Mouse (Mus musculus): Measurements from ENCODE around the gene Asb5.
"Not testable (repeated sequence)": the region's sequence is repeated elsewhere in the genome, so short reads cannot be mapped to it uniquely, and the experiment has no call there.

Gene Asb5

GRCm38 (mm10) chr8:54529382-54530296 is at the start of gene Asb5, which contains the start of gene Spcs3:
TSS of gene Asb5 (plus strand) at chr8:54529580.
TSS of gene Spcs3 (minus strand) at chr8:54529998.
- peak; percentile 92 for ATAC-seq (ENCODE audit: insufficient number of reproducible peaks, low FRiP score, low TSS enrichment)

- no peak for ATAC-seq (ENCODE audit: insufficient number of reproducible peaks, low FRiP score, low TSS enrichment)
Measured at GRCm38 (mm10) chr8:54486555-54487273, 42.7 kb upstream of the Asb5 start.

DNA sequence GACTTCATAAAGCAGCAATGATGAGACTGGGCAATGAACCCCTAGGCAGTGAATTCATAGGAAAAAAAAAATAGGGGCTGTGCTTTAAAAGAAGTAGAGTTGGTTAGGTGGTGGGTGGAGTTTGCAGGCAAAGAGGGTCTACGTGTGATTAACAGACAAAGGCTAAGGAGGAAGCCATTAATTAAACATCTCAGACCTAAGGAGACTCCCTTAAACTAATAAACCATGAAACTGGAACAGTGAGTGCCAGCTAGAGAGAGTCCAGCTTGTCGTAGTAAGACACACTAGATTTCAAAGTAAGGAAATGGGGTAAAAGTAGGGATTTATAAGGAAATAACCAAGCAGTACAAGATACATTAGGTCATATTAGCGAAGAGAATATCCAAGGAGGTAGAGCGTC is 40.9 kb upstream of the Asb5 start:
- ATAC-seq (ENCODE audit: insufficient number of reproducible peaks, low FRiP score, low TSS enrichment): no peak

DNA sequence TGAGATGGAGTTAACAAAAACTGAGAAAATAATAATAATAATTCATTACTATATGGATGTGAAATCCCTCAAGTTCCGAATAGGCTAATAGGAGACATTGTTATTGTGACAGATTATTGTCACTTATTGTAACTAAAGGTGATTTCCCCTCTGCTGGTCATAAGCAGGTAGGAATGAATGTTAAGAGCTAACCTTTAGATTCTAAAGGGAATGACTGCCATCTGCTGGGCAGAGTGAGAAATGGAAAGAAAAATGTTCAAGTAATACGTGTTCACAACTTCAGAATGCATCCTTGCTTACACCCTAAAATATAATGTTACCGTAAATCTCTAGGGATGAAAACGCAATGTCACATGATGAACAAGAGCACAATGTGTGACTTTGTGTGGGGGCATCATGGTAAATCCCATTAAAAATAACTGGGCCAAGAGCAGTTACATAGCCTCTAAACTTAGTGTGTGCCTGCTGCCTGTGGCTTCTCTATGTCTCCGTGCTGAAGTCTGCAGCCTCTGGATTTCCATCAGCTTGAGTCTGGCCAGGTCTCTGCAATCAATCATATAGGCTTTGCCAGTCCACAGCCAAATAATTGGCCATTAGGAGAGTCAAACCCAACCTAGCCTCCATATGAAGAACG is 38.2 kb upstream of the Asb5 start:
- peak; percentile 56; the same call in 1 of the 2 replicates for ATAC-seq (ENCODE audit: insufficient number of reproducible peaks, low FRiP score, low TSS enrichment)

GRCm38 (mm10) chr8:54491934-54492333 is 37.4 kb upstream of the Asb5 start:
- ATAC-seq (ENCODE audit: insufficient number of reproducible peaks, low FRiP score, low TSS enrichment): no peak

DNA sequence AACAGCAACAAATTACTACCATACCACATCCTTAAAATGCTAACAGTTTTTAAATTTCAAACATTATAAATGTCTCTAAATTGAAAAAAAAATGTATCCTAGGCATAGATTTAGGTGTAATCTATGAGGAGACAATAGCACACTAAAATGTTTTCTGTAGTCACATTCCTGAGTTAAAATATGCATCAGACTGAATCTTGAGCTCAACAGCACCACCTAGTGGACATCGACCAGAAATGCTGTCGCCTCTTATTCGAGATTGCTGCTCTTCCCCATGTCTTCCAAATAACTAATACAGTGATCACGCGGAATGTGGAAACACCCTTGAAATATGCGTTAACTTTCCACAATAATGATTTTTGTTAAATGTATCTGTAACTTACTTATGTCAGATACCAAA is 36.3 kb upstream of the Asb5 start:
- ATAC-seq (ENCODE audit: insufficient number of reproducible peaks, low FRiP score, low TSS enrichment): peak; percentile 56; the same call in 1 of the 2 replicates

- no peak for ATAC-seq (ENCODE audit: insufficient number of reproducible peaks, low FRiP score, low TSS enrichment)
Measured at GRCm38 (mm10) chr8:54493915-54494314, 35.5 kb upstream of the Asb5 start.

- no peak for ATAC-seq (ENCODE audit: insufficient number of reproducible peaks, low FRiP score, low TSS enrichment)
Measured at GRCm38 (mm10) chr8:54503104-54503503, 26.3 kb upstream of the Asb5 start.

DNA sequence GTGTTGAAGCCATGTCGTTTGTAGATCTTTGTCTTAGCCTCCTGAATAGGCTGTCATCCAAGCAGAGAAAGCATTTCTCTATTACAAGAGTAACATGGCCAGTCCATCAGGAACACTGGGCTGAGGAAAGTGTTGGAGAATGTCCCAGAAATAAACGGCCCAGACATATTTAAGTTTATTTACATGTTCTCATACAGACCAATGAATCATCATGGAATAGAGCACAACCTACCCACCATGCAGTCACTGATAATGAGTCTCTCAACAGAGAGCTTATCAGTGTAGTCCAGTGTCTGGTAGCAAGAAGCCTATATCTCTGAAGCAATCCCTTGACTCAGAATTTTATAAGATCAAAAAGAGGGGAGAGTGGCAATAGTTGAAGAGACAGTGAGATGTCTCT is 24.3 kb upstream of the Asb5 start:
- no peak for ATAC-seq (ENCODE audit: insufficient number of reproducible peaks, low FRiP score, low TSS enrichment)

DNA sequence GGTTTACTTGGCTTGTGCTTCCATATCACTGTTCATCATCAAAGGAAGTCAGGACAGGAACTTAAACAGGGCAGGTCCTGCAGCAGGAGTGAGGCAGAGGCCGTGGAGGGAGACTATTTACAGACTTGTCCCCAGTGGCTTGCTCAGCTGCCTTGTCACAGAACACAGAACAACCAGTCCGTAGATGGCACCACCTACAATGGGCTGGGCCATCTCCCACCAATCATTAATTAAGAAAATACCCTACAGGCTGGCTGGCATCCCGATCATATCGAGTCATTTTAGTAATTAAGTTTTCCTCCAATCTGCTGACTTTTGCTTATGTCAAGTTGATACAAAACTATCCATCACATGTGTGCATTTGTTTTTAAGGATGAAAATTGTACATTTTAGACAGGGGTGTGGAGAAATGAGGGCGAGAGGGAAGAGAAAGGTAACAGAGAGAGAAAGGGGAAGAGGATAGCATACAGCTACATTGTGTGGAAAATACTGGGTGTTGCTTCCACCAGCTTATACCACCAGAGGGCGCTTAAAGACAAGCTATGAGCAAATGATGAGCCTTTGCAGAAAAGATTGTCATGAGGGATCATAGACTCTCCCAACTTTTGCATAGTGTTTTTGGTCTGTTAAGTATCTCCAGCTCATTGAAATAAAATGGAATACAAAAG is 21.8 kb upstream of the Asb5 start:
- peak; percentile 71 for ATAC-seq (ENCODE audit: insufficient number of reproducible peaks, low FRiP score, low TSS enrichment)

- no peak for ATAC-seq (ENCODE audit: insufficient number of reproducible peaks, low FRiP score, low TSS enrichment)
Measured at GRCm38 (mm10) chr8:54508096-54508456, 21.3 kb upstream of the Asb5 start.

GRCm38 (mm10) chr8:54508814-54509213 is 20.6 kb upstream of the Asb5 start:
- ATAC-seq (ENCODE audit: insufficient number of reproducible peaks, low FRiP score, low TSS enrichment): 0 out of 2 replicates have a peak, but pooled peaks have one; percentile 9

- peak; percentile 56; the same call in 1 of the 2 replicates for ATAC-seq (ENCODE audit: insufficient number of reproducible peaks, low FRiP score, low TSS enrichment)
Measured at GRCm38 (mm10) chr8:54509221-54509721, 20.1 kb upstream of the Asb5 start.

DNA sequence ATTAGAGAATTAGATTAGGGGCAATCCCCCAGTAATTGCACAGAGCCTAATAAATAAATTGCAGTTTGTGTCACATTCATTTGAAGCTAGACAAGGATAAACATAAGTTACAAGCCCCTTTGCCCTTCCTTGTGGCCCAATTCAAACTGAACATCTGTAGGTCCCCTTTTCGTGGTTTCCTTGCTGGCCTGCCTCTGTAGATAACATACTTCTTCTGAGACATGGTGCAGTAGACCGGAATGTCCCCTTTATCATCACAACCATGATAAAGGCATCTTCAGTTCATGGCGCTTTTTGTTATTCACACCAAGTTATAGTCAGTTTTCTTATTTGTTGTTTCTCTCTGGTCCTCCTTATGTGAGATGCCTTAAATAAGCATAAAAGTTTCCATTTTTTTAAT is 17.6 kb upstream of the Asb5 start:
- ATAC-seq (ENCODE audit: insufficient number of reproducible peaks, low FRiP score, low TSS enrichment): no peak

- ATAC-seq (ENCODE audit: insufficient number of reproducible peaks, low FRiP score, low TSS enrichment): not testable (repeated sequence)
Measured at GRCm38 (mm10) chr8:54512200-54512599, 17.2 kb upstream of the Asb5 start.

DNA sequence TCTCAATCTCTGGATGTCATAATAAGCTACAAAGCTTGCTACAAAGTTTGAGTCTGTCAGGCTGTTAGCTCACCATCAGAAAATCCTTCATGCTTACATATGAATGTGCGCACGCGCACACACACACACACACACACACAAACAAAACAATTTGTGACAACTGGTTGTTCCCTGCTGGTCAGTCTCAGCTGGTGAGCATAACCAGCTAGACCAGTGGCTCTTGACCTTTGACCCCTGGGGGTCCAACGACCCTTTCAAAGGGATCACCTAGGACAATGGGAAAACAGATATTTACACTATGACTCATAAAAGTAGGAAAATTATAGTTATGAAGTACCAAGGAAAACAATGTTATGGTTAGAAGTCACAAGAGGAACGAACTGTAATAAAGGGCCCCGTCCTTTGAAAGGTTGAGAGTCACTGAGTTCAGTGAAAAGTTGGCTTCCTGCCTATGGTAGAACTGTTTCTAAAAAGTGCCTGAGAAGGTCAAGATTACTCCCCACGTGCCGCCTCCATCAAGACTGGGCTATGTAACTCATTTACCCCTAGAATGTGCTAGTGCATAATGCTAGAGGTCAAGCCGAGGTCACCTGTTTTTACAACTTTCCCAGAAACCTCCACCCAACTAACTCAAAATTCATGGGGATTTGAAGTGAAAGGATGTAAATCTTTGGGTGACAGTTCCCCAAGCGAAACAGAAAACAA is 10.5 kb upstream of the Asb5 start:
- ATAC-seq (ENCODE audit: insufficient number of reproducible peaks, low FRiP score, low TSS enrichment): no peak

- no peak for ATAC-seq (ENCODE audit: insufficient number of reproducible peaks, low FRiP score, low TSS enrichment)
Measured at GRCm38 (mm10) chr8:54520516-54520915, 8.9 kb upstream of the Asb5 start.

GRCm38 (mm10) chr8:54525606-54526005 is 3.8 kb upstream of the Asb5 start:
- ATAC-seq (ENCODE audit: insufficient number of reproducible peaks, low FRiP score, low TSS enrichment): no peak

DNA sequence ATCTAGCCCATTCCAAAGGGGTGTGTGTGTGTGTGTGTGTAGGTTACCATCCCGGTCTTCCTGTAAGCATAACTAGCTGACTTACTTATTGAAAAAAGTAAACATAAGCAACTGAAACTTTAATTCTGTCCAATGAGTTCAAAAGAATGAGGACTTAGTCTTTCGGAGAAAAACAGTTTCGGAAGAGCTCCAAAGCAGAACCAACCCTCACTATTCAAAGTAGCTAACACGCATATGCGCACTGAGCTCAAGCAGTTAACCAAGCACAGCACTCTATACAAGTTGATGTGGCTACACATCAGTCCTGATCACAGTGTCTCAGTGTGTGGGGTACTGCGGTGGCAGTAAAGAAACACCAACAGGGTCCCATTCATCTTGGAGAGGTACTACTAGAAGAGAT is 2.7 kb upstream of the Asb5 start:
- no peak for ATAC-seq (ENCODE audit: insufficient number of reproducible peaks, low FRiP score, low TSS enrichment)

DNA sequence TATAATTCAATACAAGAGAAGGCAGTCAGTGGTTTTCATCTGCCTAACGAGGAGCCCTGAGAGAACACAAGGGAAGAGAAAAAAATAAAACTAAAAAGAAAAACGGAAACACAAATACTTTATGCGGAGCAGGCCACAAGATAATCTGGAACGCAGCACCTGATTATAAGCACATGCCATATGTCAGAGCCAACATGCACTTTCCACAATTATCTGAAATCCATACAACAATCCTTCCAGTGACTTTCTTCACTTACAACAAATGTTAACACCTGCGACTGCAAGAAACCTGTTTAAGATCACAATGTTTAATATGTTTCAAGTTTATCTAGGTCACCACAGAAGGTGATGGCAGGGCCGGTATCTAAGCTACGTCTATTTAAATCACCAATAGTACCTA is 809 bp upstream of the Asb5 start:
- no peak for ATAC-seq (ENCODE audit: insufficient number of reproducible peaks, low FRiP score, low TSS enrichment)
